Mouse (Mus musculus) urinary bladder, postnatal 4 days (tissue): ENCODE data around the gene Nxnl2.

Experiments
- DNase-seq, 2 experiments: peaks; one replicate each; pipeline ENCODE4 v3.0.0; 2021 to 2022; ENCODE audit warnings: low spot score in 2 of 2

Nxnl2 gene

GRCm38 (mm10) chr13:51170691-51171680 lies at the start of gene Nxnl2:
Gene Nxnl2 (plus strand): TSS chr13:51171022.
- DNase-seq, result peak; percentile 54 to 72

- DNase-seq, result no peak
These were observed 48.9 kb upstream of the Nxnl2 start for GRCm38 (mm10) chr13:51121966-51122365.

- no peak for DNase-seq
These were observed 48.1 kb upstream of the Nxnl2 start for GRCm38 (mm10) chr13:51122771-51123170.

GRCm38 (mm10) chr13:51125357-51125756 lies 45.5 kb upstream of the Nxnl2 start:
- no peak for DNase-seq

- no peak for DNase-seq
These were observed 42.9 kb upstream of the Nxnl2 start for GRCm38 (mm10) chr13:51127906-51128305.

GRCm38 (mm10) chr13:51128417-51128816 lies 42.4 kb upstream of the Nxnl2 start:
- no peak for DNase-seq

GRCm38 (mm10) chr13:51131179-51131578 lies 39.6 kb upstream of the Nxnl2 start:
- no peak for DNase-seq

- no peak for DNase-seq
These were observed 34.5 kb upstream of the Nxnl2 start for GRCm38 (mm10) chr13:51136315-51136714.

GRCm38 (mm10) chr13:51136996-51137701 lies 33.7 kb upstream of the Nxnl2 start:
- DNase-seq, result no peak

GRCm38 (mm10) chr13:51137702-51138031 lies 33.2 kb upstream of the Nxnl2 start:
- DNase-seq, result no peak

GRCm38 (mm10) chr13:51147106-51147505 lies 23.7 kb upstream of the Nxnl2 start:
- no peak for DNase-seq

GRCm38 (mm10) chr13:51152966-51153669 lies 17.7 kb upstream of the Nxnl2 start:
- DNase-seq, result no peak

- DNase-seq, result no peak
These were observed 17.2 kb upstream of the Nxnl2 start for GRCm38 (mm10) chr13:51153670-51154030.

- DNase-seq, result no peak
These were observed 15.4 kb upstream of the Nxnl2 start for GRCm38 (mm10) chr13:51155178-51156013.

- no peak for DNase-seq
These were observed 14.8 kb upstream of the Nxnl2 start for GRCm38 (mm10) chr13:51156014-51156386.

GRCm38 (mm10) chr13:51157291-51157690 lies 13.5 kb upstream of the Nxnl2 start:
- no peak for DNase-seq

GRCm38 (mm10) chr13:51161672-51162071 lies 9.2 kb upstream of the Nxnl2 start:
- DNase-seq, result no peak

GRCm38 (mm10) chr13:51162246-51162645 lies 8.6 kb upstream of the Nxnl2 start:
- no peak for DNase-seq

- no peak for DNase-seq
These were observed 4.1 kb upstream of the Nxnl2 start for GRCm38 (mm10) chr13:51166711-51167110.

GRCm38 (mm10) chr13:51170215-51170614 lies 607 bp upstream of the Nxnl2 start:
- no peak for DNase-seq

GRCm38 (mm10) chr13:51172601-51173000 lies 1.8 kb downstream of the Nxnl2 start:
- no peak for DNase-seq
